In genomic region chr15:81045336-81045735, GRCm38 (mm10) we compare ENCODE assay signal across 12 mouse cellular contexts.
DNase-seq lines count a peak whose midpoint lies in the region; ATAC-seq lines count a peak whose summit lies in the region.
"Had no signal": no experiment of that assay in that cellular context is flagged by ENCODE, and none has a peak within 500 bp of the region (broad histone marks: within the 10 kb centered on the region; RNA-seq: fewer than 3 reads in every experiment).

No protein-coding gene starts in this region.

- H3K9me3 ChIP-seq in liver, embryonic 15.5 days (replicated peaks): no peaks in the 10 kb centered on the region
- H3K9me3 ChIP-seq: neural tube, embryonic 12.5 days had no signal

- peak overlapping the region; percentile 66 for H3K27ac ChIP-seq in liver, embryonic 15.5 days (replicated peaks)
- H3K27ac ChIP-seq: heart, adult 2 months; neural tube, embryonic 12.5 days had no signal

- H3K27me3 ChIP-seq in liver, embryonic 15.5 days: peaks cover 23% of the 10 kb centered on the region
- H3K27me3 ChIP-seq: neural tube, embryonic 12.5 days had no signal

- no peak overlapping the region for H3K9ac ChIP-seq in liver, embryonic 15.5 days
- H3K9ac ChIP-seq: neural tube, embryonic 12.5 days had no signal

- H3K4me2 ChIP-seq in liver, embryonic 15.5 days: peak overlapping the region; percentile 32
- H3K4me2 ChIP-seq: neural tube, embryonic 12.5 days had no signal

- peaks cover 51% of the 10 kb centered on the region for H3K4me1 ChIP-seq in liver, embryonic 15.5 days (replicated peaks)

- no peak for ATAC-seq in liver, embryonic 15.5 days (ENCODE audit: insufficient read depth)

- peak overlapping the region; percentile 43 for H3K4me3 ChIP-seq in liver, embryonic 15.5 days (replicated peaks)
- H3K4me3 ChIP-seq: heart, adult 2 months; neural tube, embryonic 12.5 days had no signal

- WGBS in liver, embryonic 15.5 days (ENCODE audit: insufficient replicate concordance): 13% methylated on average over 4 of the region's 4 CpGs

- DNase-seq in 416B (ENCODE audit: low read depth): peak; percentile 94
- DNase-seq in MEL-GATA-1-ER (ENCODE audit: extremely low read depth, low read depth): peak; percentile 84
- peak; percentile 76 for DNase-seq in naive thymus-derived CD4-positive, alpha-beta T cell, adult 2 months (ENCODE audit: low read depth)
- DNase-seq in cerebellum, adult 18-20 months: no peak
- no peak for DNase-seq in kidney, postnatal 25 days
- no peak for DNase-seq in right cerebral cortex, postnatal 14 days
- DNase-seq in adipocyte (ENCODE audit: low spot score): no peak
- DNase-seq: kidney, adult 18-20 months; left cerebral cortex, postnatal 4 days had no signal

- H3K36me3 ChIP-seq in liver, embryonic 15.5 days (replicated peaks): 0 out of 2 replicates have a peak, but pooled peaks cover 3% of the 10 kb centered on the region

Comparison
In these comparisons a context has a peak if more than half of its experiments do, and no peak if none do; other contexts are left out.
1. DNase-seq: peak in 416B (single experiment), MEL-GATA-1-ER (single experiment) and naive thymus-derived CD4-positive, alpha-beta T cell, adult 2 months (single experiment); none in cerebellum, adult 18-20 months (0 of 2), kidney, postnatal 25 days (0 of 2), right cerebral cortex, postnatal 14 days (single experiment) and adipocyte (single experiment).